Mouse (Mus musculus): Measurements from ENCODE around the gene Cpne8.

GRCm38 (mm10) chr15:90607181-90607580 lies 72.1 kb downstream of the Cpne8 start:
- no peak for TF ChIP-seq CTCF (IDR thresholded peaks at IDR 0.05; ENCODE audit: low read depth)
- TF ChIP-seq EP300 (optimal IDR thresholded peaks at IDR 0.05), result no peak
